Mouse (Mus musculus) testis, adult 2 months (tissue): ENCODE data around the gene BC051665.

ENCODE experiments used
- CTCF ChIP-seq: fragments of 200-500 bp; IDR thresholded peaks from 2 replicates; pipeline ENCODE4 v1.5.1; 2012; ENCODE audit warnings: low read depth, mild to moderate bottlenecking, inconsistent platforms, low read length, moderate library complexity; ENCODE audit not compliant: control insufficient read depth, insufficient read depth, insufficient replicate concordance
- POLR2A ChIP-seq: fragments of 200-500 bp; IDR thresholded peaks from 2 replicates; pipeline ENCODE4 v1.6.1; 2012; ENCODE audit warnings: low read depth, mild to moderate bottlenecking, inconsistent platforms, low read length, moderate library complexity; ENCODE audit not compliant: control insufficient read depth

DNA sequence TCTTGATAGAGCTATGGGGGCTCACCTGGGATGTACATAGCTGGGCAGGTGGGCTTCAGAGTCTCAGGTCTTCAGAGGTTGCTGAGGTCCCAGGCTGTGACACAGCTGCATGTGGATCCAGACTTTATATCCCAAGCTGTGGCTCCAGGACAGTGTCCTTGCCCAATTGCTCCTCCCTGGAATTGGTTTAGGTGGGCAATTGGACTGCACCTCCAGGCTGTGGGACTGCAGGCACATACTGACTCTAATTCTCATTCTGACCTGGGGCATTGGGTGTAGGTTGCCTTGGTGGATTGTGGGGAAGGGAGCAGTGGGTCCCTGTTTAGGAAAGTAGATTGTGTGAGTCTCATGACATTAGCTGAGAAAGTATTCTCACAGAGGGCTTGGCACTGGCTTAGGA is at the start of gene BC051665:
- TF ChIP-seq POLR2A (no peak), CTCF (no peak)
